Mouse (Mus musculus): ENCODE data around the gene Tpcn2. TPM values are rescaled to one million over a fixed set of nuclear protein-coding genes. Genes with fewer than 3 reads are reported as not detected.

Tpcn2 gene
- polyA plus RNA-seq, 1 experiment = 3.9 TPM

DNA sequence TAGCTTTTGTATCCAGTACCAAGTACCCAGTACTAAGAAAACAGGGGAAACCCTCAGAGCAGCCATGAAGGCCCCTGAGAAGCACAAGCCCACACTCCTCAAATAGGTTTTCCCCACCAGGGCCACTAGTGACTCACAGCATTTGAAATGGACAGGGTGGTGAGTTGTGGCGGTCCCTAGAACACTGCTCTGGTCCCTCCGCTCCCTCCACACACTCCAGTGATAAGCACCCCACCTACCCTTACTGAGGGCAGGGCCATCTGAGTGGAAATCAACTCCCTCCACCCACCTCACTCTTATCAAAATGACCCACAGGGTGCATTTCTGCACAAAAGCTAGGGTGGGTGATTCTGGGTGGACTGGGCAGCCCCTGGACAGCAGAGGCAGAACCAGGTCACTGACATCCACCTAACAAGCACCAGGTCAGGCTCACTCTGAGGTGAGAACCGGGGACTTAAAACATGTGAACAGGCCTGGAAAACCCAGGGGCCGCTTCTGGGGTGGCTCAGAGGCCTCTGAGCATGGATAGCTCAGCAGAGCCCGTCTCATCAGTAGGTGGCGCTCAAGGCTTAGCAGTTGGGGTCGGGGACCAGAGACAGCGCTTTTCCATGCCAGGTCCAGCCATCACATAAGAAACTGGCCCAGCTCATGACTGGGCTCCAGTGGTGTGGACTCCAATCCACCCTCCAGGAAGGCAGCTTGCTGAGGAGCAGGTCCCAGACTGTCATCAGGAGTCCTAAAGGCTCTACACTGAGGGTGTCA, 30.9 kb downstream of the Tpcn2 start:
- no peak overlapping the region for H3K4me3 ChIP-seq (replicated peaks)
- H3K27me3 ChIP-seq (replicated peaks) = no peaks in the 10 kb centered on the region
- H3K4me1 ChIP-seq = peaks cover 62% of the 10 kb centered on the region
- no peak for TF ChIP-seq GATA1 (IDR thresholded peaks at IDR 0.05; ENCODE audit: borderline replicate concordance, low read length)
- TF ChIP-seq FLI1 (IDR thresholded peaks at IDR 0.05; ENCODE audit: low read length) = no peak
- H3K9me3 ChIP-seq = no peaks in the 10 kb centered on the region
- peaks cover 79% of the 10 kb centered on the region for H3K36me3 ChIP-seq (replicated peaks; ENCODE audit: low read length)

DNA sequence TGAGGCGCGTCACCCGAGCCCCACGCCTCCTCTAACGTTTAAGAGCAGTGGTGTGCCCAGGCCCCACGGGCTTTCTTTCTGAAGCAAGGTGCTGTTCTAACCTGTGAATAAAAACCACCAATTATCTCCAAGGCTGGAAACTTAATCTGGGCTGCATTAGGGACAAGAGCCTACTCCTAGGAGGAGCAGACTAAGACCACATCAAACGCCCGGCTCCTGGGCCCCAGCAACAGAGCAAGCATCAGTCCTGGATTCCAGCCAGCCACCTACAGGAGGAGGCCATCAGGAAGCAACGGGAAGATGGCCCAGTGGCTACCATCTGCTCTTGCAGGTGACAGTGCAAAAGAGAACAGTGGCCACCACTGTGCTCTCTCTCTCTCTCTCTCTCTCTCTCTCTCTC, 33.6 kb downstream of the Tpcn2 start:
- Histone ChIP-seq H3K4me3 (replicated peaks) (no peak overlapping the region), H3K4me1 (peaks cover 79% of the 10 kb centered on the region), H3K9me3 (no peaks in the 10 kb centered on the region), H3K27me3 (replicated peaks) (peaks cover 7% of the 10 kb centered on the region), H3K36me3 (replicated peaks; ENCODE audit: low read length) (peaks cover 61% of the 10 kb centered on the region)
- TF ChIP-seq FLI1 (IDR thresholded peaks at IDR 0.05; ENCODE audit: low read length) = no peak
- TF ChIP-seq GATA1 (IDR thresholded peaks at IDR 0.05; ENCODE audit: borderline replicate concordance, low read length) = no peak

DNA sequence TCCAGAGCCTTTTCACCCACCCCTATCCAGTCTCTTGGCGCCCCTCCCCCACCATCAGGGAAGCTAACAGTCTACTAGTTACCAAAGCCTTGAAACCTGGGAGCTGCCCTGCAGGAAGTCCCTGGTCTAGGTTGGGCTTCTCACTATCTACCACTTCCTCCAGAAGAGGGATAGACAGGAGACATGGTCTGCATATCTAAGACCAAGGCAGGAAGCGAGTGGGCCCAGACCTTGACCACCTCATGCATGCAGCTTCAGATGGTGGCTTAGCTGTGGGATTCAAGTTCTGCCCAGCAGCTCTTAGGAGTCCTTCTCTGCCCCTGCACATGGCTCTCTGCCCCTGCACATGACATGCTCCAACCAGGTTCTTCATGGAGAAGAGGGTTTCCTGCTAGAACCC, 34.9 kb downstream of the Tpcn2 start:
- Histone ChIP-seq H3K27me3 (replicated peaks) (peaks cover 20% of the 10 kb centered on the region), H3K36me3 (replicated peaks; ENCODE audit: low read length) (peaks cover 48% of the 10 kb centered on the region), H3K4me3 (replicated peaks) (peak overlapping the region; percentile 3), H3K9me3 (no peaks in the 10 kb centered on the region), H3K4me1 (peaks cover 72% of the 10 kb centered on the region)
- no peak for TF ChIP-seq GATA1 (IDR thresholded peaks at IDR 0.05; ENCODE audit: borderline replicate concordance, low read length)
- TF ChIP-seq FLI1 (IDR thresholded peaks at IDR 0.05; ENCODE audit: low read length) = no peak

DNA sequence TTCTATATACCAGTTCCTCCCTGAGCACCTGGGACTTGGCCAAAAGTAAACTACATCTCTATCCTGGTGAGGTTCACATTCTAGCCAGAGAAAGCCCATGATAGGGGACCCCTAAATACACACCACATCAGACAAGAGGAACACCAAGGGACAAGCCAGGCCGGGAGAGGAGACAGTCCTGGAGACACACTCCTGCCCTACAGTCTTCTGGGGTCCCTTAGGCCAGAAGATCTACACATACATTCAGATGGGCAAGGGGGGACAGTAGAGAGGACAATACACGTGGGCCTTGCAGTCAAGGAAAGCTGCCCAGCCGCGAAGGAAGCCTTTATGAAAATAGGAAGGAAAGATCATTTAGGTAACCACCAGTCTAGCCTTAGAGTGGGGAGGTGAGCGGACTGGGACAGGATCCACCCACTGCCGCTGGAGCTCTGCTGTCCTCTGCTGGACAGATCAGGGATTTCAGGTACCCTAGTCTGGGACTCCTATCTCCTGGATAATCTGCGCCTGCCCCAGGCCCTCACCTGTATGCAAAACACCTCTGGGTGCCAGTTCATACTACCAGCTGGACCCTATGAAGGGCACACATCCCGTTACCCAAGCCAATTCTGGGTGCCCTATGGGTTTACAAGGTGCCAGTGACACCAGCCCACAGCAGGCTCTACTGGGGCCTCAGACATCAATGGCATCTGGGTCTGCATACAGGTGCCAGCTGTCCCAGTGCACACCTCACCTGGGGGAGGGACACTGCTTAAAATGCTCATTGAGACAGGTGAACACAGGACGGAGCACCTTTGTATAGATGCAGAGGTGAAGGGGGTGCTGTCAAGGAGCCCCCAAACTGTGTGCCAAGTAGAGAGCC, 40.7 kb downstream of the Tpcn2 start:
- H3K4me3 ChIP-seq (replicated peaks) = no peak overlapping the region
- H3K9me3 ChIP-seq = peaks cover 4% of the 10 kb centered on the region; the same call in 1 of the 2 replicates
- H3K4me1 ChIP-seq = peaks cover 40% of the 10 kb centered on the region
- H3K36me3 ChIP-seq (replicated peaks; ENCODE audit: low read length) = peaks cover 8% of the 10 kb centered on the region
- TF ChIP-seq FLI1 (IDR thresholded peaks at IDR 0.05; ENCODE audit: low read length) (no peak), GATA1 (IDR thresholded peaks at IDR 0.05; ENCODE audit: borderline replicate concordance, low read length) (no peak)
- H3K27me3 ChIP-seq (replicated peaks) = peaks cover 75% of the 10 kb centered on the region

DNA sequence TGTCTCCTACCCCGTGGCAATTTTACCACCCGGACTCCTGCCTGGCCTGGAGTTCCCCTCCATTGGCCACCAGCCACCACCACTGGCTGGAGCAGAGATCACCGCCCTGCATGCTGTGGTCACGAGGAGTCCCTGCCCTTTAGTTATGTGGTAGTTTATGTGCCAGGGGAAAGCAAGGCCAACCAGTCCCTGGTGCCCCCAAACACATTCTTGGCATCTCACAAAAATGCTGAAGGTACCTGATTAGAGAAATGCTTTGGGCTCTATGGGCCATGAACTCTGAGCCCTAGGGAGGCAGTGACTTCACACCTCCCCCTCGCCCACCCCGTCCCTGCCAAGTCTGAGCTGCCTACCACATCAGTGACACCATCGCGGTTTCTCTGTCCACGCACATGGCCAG, 41.8 kb downstream of the Tpcn2 start:
- H3K4me1 ChIP-seq = peaks cover 30% of the 10 kb centered on the region
- no peaks in the 10 kb centered on the region for H3K36me3 ChIP-seq (replicated peaks; ENCODE audit: low read length)
- peaks cover 4% of the 10 kb centered on the region; the same call in 1 of the 2 replicates for H3K9me3 ChIP-seq
- TF ChIP-seq FLI1 (IDR thresholded peaks at IDR 0.05; ENCODE audit: low read length) (no peak), GATA1 (IDR thresholded peaks at IDR 0.05; ENCODE audit: borderline replicate concordance, low read length) (no peak)
- peaks cover 78% of the 10 kb centered on the region for H3K27me3 ChIP-seq (replicated peaks)
- no peak overlapping the region for H3K4me3 ChIP-seq (replicated peaks)

DNA sequence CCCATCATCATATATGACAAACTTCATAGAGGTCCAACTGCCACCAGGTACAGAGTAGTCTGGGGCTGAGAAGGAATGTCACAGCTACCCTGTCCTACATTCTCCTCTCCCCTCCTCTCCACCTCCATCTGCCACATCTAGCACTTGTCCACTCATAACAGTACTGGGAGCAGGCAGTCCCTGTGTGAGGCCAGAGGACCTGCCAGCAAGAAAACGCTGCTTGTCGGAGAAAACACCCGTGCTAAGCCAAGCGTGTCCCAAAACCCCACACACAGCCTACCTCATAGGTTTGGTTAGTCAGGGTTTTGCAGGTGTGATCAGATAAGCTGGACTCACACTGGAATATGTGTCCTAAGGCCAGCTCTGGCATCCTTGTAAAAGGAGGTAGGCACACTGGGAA, 42.9 kb downstream of the Tpcn2 start:
- peaks cover 21% of the 10 kb centered on the region for H3K4me1 ChIP-seq
- no peaks in the 10 kb centered on the region for H3K36me3 ChIP-seq (replicated peaks; ENCODE audit: low read length)
- peaks cover 4% of the 10 kb centered on the region; the same call in 1 of the 2 replicates for H3K9me3 ChIP-seq
- H3K4me3 ChIP-seq (replicated peaks) = no peak overlapping the region
- TF ChIP-seq FLI1 (IDR thresholded peaks at IDR 0.05; ENCODE audit: low read length) (no peak), GATA1 (IDR thresholded peaks at IDR 0.05; ENCODE audit: borderline replicate concordance, low read length) (no peak)
- H3K27me3 ChIP-seq (replicated peaks) = peaks cover 86% of the 10 kb centered on the region

DNA sequence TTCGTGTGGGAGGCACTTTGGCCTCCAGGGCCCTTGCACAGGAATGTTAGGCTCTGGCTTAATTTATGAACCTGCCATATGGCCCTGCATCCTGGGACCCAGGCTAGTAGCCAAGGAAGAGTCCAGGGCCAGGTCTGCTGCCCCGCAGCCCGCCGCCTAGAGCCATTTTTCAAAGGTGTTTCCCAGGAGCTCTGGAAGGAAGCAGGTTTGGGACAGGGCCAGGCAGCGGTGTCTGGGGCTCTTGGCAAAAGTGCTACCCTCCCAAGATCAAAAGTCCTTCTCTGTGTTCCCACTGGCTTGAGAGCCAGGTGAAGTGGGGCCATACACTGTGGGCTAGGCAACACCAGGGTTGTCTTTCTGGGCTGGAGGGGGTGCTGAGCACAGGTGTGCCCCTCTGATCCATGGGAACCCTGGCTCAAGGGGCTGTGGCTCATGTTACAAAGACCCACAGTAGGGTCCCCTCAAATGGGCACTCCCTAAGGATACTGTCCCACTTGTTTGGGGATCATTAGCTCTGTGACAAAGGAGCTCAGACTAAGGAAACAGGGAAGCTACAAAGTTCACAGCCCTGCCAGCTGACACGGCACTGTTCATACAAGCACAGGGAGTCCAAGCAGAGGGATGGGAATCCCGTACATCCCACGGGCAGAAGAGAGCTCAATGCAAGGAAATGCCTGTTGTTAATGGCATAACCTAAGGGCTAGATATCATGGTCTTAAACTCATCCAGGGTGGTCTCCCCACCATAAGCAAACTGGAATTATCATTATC, 43.9 kb downstream of the Tpcn2 start:
- peaks cover 4% of the 10 kb centered on the region; the same call in 1 of the 2 replicates for H3K9me3 ChIP-seq
- H3K4me3 ChIP-seq (replicated peaks) = no peak overlapping the region
- TF ChIP-seq FLI1 (IDR thresholded peaks at IDR 0.05; ENCODE audit: low read length) = no peak
- peaks cover 21% of the 10 kb centered on the region for H3K4me1 ChIP-seq
- no peaks in the 10 kb centered on the region for H3K36me3 ChIP-seq (replicated peaks; ENCODE audit: low read length)
- H3K27me3 ChIP-seq (replicated peaks) = peaks cover 91% of the 10 kb centered on the region

DNA sequence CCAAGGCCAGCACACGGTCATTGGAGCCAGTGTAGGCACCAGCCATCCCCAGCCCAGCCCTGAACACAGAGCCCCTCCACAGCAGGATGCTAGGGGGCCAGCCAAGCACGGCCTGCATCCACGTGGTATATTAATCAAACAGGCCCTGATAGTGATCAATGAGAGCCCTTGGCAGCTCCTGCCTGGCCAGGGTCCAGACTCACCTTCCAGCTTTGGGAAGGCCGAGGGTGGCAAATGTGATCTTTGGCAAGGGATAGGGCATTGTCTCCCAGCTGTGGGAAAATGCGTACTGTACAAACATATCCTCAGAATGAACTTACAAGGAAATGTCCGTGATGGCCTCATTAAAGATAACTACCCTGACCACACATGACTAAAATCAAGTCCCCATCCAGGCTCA, 44.7 kb downstream of the Tpcn2 start:
- Histone ChIP-seq H3K4me3 (replicated peaks) (no peak overlapping the region), H3K27me3 (replicated peaks) (peaks cover 91% of the 10 kb centered on the region), H3K36me3 (replicated peaks; ENCODE audit: low read length) (no peaks in the 10 kb centered on the region), H3K4me1 (peaks cover 19% of the 10 kb centered on the region), H3K9me3 (peaks cover 10% of the 10 kb centered on the region)
- no peak for TF ChIP-seq GATA1 (IDR thresholded peaks at IDR 0.05; ENCODE audit: borderline replicate concordance, low read length)

All from megakaryocyte, embryonic 14.5 days (primary cell).